Mouse (Mus musculus): ENCODE measurements at regions not wholly inside any gene's neighbourhood (a gene's known extent, or its start where the extent isn't known, plus 50 kb on each side); places are given as distances from the start of the nearest gene placed in this dataset.

DNA sequence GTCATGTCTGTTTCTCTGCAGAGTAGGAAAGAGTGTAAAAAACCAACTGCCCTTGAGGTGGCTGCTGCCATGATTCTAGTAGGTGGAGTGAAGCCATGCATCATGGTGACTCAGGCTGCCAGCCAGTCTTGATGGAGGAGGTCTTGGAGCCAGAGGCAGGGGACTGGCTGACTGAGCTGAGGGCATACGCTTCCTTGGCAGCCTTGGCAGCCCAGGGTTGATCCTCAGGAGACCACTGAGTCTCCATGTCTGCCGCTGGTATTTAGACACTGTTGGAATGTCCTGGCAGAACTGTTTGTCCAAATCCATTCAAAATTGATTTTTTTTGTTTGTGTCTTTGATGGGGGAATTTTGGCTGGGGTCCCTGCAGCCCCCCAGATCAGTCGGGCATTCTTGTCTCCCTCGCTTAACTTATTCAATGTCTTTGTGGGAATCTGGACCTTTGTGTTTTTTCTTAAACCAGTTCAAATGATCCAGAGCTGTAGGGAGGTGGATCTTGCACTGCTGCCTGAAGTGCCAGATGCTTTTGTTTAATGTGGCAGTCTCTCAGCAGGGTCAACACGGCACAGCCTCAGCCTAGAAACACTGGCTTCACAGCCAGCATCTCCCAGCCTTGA is 139.0 kb downstream of the 1500009L16Rik start:
- TF ChIP-seq CTCF (IDR thresholded peaks at IDR 0.05; ENCODE audit: borderline replicate concordance, extremely low read depth, insufficient read depth, insufficient read length) (no peak), POLR2A (IDR thresholded peaks at IDR 0.05; ENCODE audit: borderline replicate concordance, extremely low read depth, insufficient read depth, insufficient read length, poor library complexity, severe bottlenecking) (no peak)

Measured in brain, embryonic 14.5 days (tissue).